Mouse (Mus musculus) midbrain, embryonic 12.5 days (tissue): ENCODE measurements around the gene Olfr635. TPM values are rescaled to one million over a fixed set of nuclear protein-coding genes. Genes with fewer than 3 reads are reported as not detected.
"Not testable (repeated sequence)": the region's sequence is repeated elsewhere in the genome, so short reads cannot be mapped to it uniquely, and the experiment has no call there.

Source experiments
- ATAC-seq: fragments of 200-750 bp; cut with Nextera tagmentation; 2 replicates; pipeline ENCODE4 v1.8.0; 2017; ENCODE audit warnings: low read depth, moderate TSS enrichment, moderate library complexity; ENCODE audit not compliant: low FRiP score
- H3K27ac ChIP-seq: fragments of 300-500 bp; sonication (generic); replicated peaks from 2 replicates; pipeline ENCODE4 v1.5.1; 2016; ENCODE audit warnings: mild to moderate bottlenecking
- H3K27me3 ChIP-seq: fragments of 300-500 bp; sonication (generic); 2 replicates; pipeline ENCODE4 v1.6.1; 2016; ENCODE audit warnings: mild to moderate bottlenecking
- H3K36me3 ChIP-seq: fragments of 300-500 bp; sonication (generic); 2 replicates; pipeline ENCODE4 v1.6.1; 2016
- H3K4me1 ChIP-seq: fragments of 300-500 bp; sonication (generic); 2 replicates; pipeline ENCODE4 v1.6.1; 2016
- H3K4me2 ChIP-seq: fragments of 300-500 bp; sonication (generic); replicated peaks from 2 replicates; pipeline ENCODE4 v1.6.1; 2016; ENCODE audit warnings: mild to moderate bottlenecking, moderate library complexity
- H3K4me3 ChIP-seq: fragments of 300-500 bp; sonication (generic); 2 replicates; pipeline ENCODE4 v1.5.1; 2016; ENCODE audit warnings: mild to moderate bottlenecking
- H3K9ac ChIP-seq: fragments of 300-500 bp; sonication (generic); replicated peaks from 2 replicates; pipeline ENCODE4 v1.6.1; 2016; ENCODE audit warnings: mild to moderate bottlenecking, moderate library complexity
- H3K9me3 ChIP-seq: fragments of 300-500 bp; sonication (generic); 2 replicates; pipeline ENCODE4 v1.6.1; 2016; ENCODE audit warnings: mild to moderate bottlenecking
- WGBS: fragments of 180-500 bp; shearing (Covaris S2); methylation state at CpG from one replicate; pipeline ENCODE4 v1.1.7; 2016; 5-methylcytosine and 5-hydroxymethylcytosine counted together
- polyA plus RNA-seq: library from polyadenylated mRNA; unstranded; fragments of >200 nt; fragmentation: Nextera tagmentation; extraction: Ambion mirVana; gene quantifications from 2 replicates; pipeline ENCODE4 v1.2.1, GENCODE M21; 2016

Olfr635 gene
- polyA plus RNA-seq: not detected in 2 replicates

DNA sequence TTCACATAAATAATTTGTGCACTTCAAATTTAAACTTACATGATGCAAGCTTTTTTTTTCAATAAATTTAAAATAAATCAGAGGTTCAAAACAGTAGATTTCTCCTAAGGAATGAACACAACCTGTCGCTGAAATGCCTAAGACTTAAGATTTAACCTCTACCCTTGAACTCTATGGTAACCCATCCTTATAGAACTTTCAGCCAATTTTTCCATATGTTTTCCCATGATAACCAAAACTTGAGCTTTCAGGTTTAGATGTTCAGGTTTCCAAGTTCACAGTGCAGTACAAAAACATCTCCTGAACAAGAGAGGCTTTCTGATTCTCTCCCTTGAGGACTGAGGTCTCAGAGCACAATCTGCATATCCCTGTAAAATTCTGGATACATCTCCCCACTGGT is at the start of gene Olfr635:
Gene Olfr635, plus strand, starts transcription at position 301 of the 400 bp plus-strand sequence.
- no peak within 1 kb of the TSS for H3K4me3 ChIP-seq
- 76% methylated on average over 1 of the region's 1 CpGs for whole genome bisulfite sequencing
- no peaks in the 10 kb centered on the region for H3K36me3 ChIP-seq
- H3K27ac ChIP-seq: no peak within 1 kb of the TSS
- H3K4me1 ChIP-seq: no peaks in the 10 kb centered on the region
- ATAC-seq: no peak
- H3K9me3 ChIP-seq: no peaks in the 10 kb centered on the region
- H3K4me2 ChIP-seq: no peak within 1 kb of the TSS
- no peaks in the 10 kb centered on the region for H3K27me3 ChIP-seq
- no peak within 1 kb of the TSS for H3K9ac ChIP-seq

- Histone ChIP-seq H3K36me3 (no peaks in the 10 kb centered on the region), H3K9ac (no peak within 1 kb of the TSS), H3K27me3 (no peaks in the 10 kb centered on the region), H3K4me1 (no peaks in the 10 kb centered on the region), H3K4me3 (no peak within 1 kb of the TSS), H3K4me2 (no peak within 1 kb of the TSS), H3K27ac (no peak within 1 kb of the TSS), H3K9me3 (no peaks in the 10 kb centered on the region)
- no peak for ATAC-seq
Observed at GRCm38 (mm10) chr7:103928525-103928924, 42.4 kb upstream of the Olfr635 start, which contains the start of gene Olfr631. TSS of gene Olfr631 (plus strand) at chr7:103928825.

GRCm38 (mm10) chr7:103934264-103934663 is 36.7 kb upstream of the Olfr635 start, which contains the start of gene Olfr632:
TSS of gene Olfr632 (plus strand) at chr7:103934347.
- WGBS: 73% methylated on average over 2 of the region's 2 CpGs
- Histone ChIP-seq H3K4me3 (no peak within 1 kb of the TSS), H3K4me1 (no peaks in the 10 kb centered on the region), H3K9me3 (no peaks in the 10 kb centered on the region), H3K27me3 (no peaks in the 10 kb centered on the region), H3K4me2 (no peak within 1 kb of the TSS), H3K9ac (no peak within 1 kb of the TSS), H3K36me3 (no peaks in the 10 kb centered on the region), H3K27ac (no peak within 1 kb of the TSS)
- no peak for ATAC-seq

GRCm38 (mm10) chr7:103942730-103943129 is 28.2 kb upstream of the Olfr635 start:
- no peaks in the 10 kb centered on the region for H3K36me3 ChIP-seq
- no peak overlapping the region for H3K27ac ChIP-seq
- ATAC-seq: 0 out of 2 replicates have a peak, but pooled peaks have one; percentile 52
- H3K9me3 ChIP-seq: no peaks in the 10 kb centered on the region
- WGBS: 40% methylated on average over 2 of the region's 2 CpGs
- no peaks in the 10 kb centered on the region for H3K27me3 ChIP-seq
- H3K4me1 ChIP-seq: no peaks in the 10 kb centered on the region
- no peak overlapping the region for H3K4me2 ChIP-seq
- H3K4me3 ChIP-seq: no peak overlapping the region
- no peak overlapping the region for H3K9ac ChIP-seq

- Histone ChIP-seq H3K4me2 (no peak within 1 kb of the TSS), H3K4me3 (no peak within 1 kb of the TSS), H3K27me3 (no peaks in the 10 kb centered on the region), H3K9me3 (no peaks in the 10 kb centered on the region), H3K9ac (no peak within 1 kb of the TSS), H3K4me1 (no peaks in the 10 kb centered on the region), H3K27ac (no peak within 1 kb of the TSS), H3K36me3 (no peaks in the 10 kb centered on the region)
- no peak for ATAC-seq
Observed at GRCm38 (mm10) chr7:103944137-103944536, 26.8 kb upstream of the Olfr635 start, which contains the start of gene Olfr633. TSS of gene Olfr633 (plus strand) at chr7:103944437.

DNA sequence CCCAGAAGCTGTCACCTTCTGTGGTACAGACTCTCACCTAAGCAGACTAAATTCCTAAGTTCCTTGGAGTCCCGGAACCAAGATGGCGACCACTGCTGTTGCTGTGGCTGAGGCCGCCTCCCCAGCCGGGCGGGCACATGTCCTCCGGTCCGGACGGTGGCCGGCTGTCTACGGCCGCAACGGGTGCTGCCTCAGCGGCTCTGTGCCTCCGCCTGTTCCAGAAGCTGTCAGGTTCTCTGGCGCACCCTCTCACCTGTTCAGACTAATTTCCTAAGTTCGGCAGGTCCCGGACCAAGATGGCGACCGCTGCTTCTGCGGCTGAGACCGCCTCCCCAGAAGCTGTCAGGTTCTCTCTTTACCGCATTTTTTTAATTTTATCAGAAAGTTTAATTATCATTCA is 4.1 kb upstream of the Olfr635 start:
- not testable (repeated sequence) for ATAC-seq, H3K4me1 ChIP-seq, H3K4me2 ChIP-seq, H3K9me3 ChIP-seq, H3K36me3 ChIP-seq, H3K27me3 ChIP-seq, H3K9ac ChIP-seq, H3K4me3 ChIP-seq, H3K27ac ChIP-seq
- WGBS: 97% methylated on average over 22 of the region's 22 CpGs

DNA sequence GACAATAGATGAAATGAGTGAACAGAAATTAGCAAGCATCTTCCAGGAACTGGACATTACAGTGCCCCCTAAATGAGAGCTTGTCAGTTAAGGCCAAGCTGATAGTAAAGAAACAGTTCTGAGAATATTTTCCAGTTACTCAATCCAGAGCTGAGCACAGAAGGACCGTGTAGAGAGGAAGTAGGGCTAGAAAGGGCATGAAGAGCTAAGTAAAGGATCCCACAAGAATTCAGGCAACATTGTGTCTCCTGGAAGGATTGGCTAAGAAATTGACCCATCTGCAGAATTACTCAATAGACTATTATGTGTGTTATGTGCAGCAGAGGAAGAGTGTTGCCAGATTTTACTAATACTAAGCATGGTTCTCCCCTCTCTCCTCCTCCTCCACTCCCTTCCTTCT is 830 bp downstream of the Olfr635 start:
- Histone ChIP-seq H3K4me3 (no peak overlapping the region), H3K36me3 (no peaks in the 10 kb centered on the region), H3K27me3 (no peaks in the 10 kb centered on the region), H3K27ac (no peak overlapping the region), H3K9me3 (no peaks in the 10 kb centered on the region), H3K9ac (no peak overlapping the region), H3K4me1 (no peaks in the 10 kb centered on the region), H3K4me2 (no peak overlapping the region)
- ATAC-seq: no peak
- WGBS: 72% methylated on average over 1 of the region's 1 CpGs

DNA sequence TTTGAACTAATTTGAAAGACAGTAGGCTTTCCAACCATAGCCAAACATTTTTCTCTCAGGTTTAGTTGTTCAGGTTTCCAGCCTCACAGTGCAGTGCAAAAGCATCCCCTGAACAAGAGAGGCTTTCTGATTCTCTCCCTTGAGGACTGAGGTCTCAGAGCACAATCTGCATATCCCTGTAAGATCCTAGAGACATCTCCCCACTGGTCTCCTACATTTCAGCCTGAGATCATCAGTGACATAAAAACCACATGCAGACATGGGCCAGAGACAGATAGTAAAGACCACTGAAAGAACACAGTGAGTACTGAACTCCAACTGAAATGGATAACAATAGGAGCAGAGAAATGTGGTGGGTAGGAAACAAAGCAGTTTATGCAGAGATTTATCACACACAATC is 27.5 kb downstream of the Olfr635 start, which contains the start of gene Olfr638:
Gene Olfr638, plus strand, starts transcription at position 301 of the 400 bp plus-strand sequence.
- H3K27ac ChIP-seq: no peak within 1 kb of the TSS
- no peaks in the 10 kb centered on the region for H3K27me3 ChIP-seq
- H3K4me2 ChIP-seq: no peak within 1 kb of the TSS
- H3K4me1 ChIP-seq: no peaks in the 10 kb centered on the region
- H3K9ac ChIP-seq: no peak within 1 kb of the TSS
- H3K4me3 ChIP-seq: no peak within 1 kb of the TSS
- ATAC-seq: no peak
- H3K9me3 ChIP-seq: no peaks in the 10 kb centered on the region
- no peaks in the 10 kb centered on the region for H3K36me3 ChIP-seq

GRCm38 (mm10) chr7:103999124-103999523 is 28.2 kb downstream of the Olfr635 start:
- Histone ChIP-seq H3K9me3 (no peaks in the 10 kb centered on the region), H3K27ac (no peak overlapping the region), H3K4me3 (no peak overlapping the region), H3K4me1 (no peaks in the 10 kb centered on the region), H3K36me3 (no peaks in the 10 kb centered on the region), H3K9ac (no peak overlapping the region), H3K27me3 (no peaks in the 10 kb centered on the region), H3K4me2 (no peak overlapping the region)
- ATAC-seq: no peak

- H3K4me1 ChIP-seq: no peaks in the 10 kb centered on the region
- ATAC-seq: no peak
- no peak within 1 kb of the TSS for H3K9ac ChIP-seq
- no peaks in the 10 kb centered on the region for H3K9me3 ChIP-seq
- H3K36me3 ChIP-seq: no peaks in the 10 kb centered on the region
- H3K27ac ChIP-seq: no peak within 1 kb of the TSS
- H3K4me2 ChIP-seq: no peak within 1 kb of the TSS
- no peak within 1 kb of the TSS for H3K4me3 ChIP-seq
- no peaks in the 10 kb centered on the region for H3K27me3 ChIP-seq
Observed at GRCm38 (mm10) chr7:104017203-104017602, 46.3 kb downstream of the Olfr635 start, which contains the start of gene Olfr639. TSS of gene Olfr639 (minus strand) at chr7:104017303.

GRCm38 (mm10) chr7:104018953-104019352 is 48.0 kb downstream of the Olfr635 start:
- Histone ChIP-seq H3K4me1 (no peaks in the 10 kb centered on the region), H3K4me3 (no peak overlapping the region), H3K4me2 (no peak overlapping the region), H3K9ac (no peak overlapping the region), H3K36me3 (no peaks in the 10 kb centered on the region), H3K9me3 (no peaks in the 10 kb centered on the region), H3K27ac (no peak overlapping the region), H3K27me3 (no peaks in the 10 kb centered on the region)
- 85% methylated on average over 1 of the region's 1 CpGs for WGBS
- ATAC-seq: no peak

DNA sequence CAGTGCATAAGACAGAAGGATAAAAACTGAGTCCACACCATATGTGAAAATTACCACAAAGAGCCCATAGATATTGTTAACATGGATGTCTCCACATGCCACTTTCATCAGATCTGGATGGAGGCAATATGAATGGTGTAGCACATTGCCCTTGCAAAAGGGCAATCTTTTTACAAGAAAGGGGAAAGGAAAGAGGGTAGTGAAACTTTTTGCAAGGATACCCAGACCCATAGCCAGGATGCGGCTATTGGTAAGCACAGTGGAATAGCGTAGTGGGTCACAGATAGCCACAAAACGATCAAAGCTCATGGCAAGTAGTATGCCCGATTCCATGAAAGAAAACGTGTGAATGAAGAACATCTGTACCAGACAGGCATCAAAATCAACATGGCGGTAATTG is 50.7 kb downstream of the Olfr635 start:
- H3K36me3 ChIP-seq: no peaks in the 10 kb centered on the region
- no peaks in the 10 kb centered on the region for H3K27me3 ChIP-seq
- H3K4me1 ChIP-seq: no peaks in the 10 kb centered on the region
- no peak overlapping the region for H3K27ac ChIP-seq
- H3K4me2 ChIP-seq: no peak overlapping the region
- H3K9me3 ChIP-seq: no peaks in the 10 kb centered on the region
- WGBS: 94% methylated on average over 6 of the region's 6 CpGs
- H3K9ac ChIP-seq: no peak overlapping the region
- ATAC-seq: no peak
- no peak overlapping the region for H3K4me3 ChIP-seq

DNA sequence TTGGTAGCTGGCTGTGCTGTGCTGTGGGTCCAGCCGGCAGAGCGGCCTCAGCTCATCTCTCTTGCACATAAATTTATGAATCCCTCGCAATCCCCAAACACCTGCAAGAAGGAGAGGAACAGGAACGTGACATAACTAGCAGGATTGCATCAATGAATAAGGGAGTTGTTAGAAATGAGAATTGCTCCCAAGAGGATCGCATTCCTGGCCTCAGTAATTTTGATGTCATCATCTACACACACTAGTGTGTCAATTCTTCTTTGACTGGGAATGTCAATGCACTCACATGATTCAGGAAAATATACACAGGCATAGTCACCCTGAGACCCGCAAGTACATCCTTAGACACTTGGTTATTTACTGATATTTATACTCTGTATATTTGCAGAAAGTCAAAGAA is 54.5 kb downstream of the Olfr635 start, which contains the start of gene Olfr640:
Gene Olfr640, minus strand, starts transcription at position 101 of the 400 bp plus-strand sequence.
- ATAC-seq: no peak
- WGBS: 87% methylated on average over 6 of the region's 6 CpGs
- no peaks in the 10 kb centered on the region for H3K9me3 ChIP-seq

More for the DNA sequence above, 54.5 kb downstream of the Olfr635 start, which contains the start of gene Olfr640:
- no peak within 1 kb of the TSS for H3K9ac ChIP-seq
- no peak within 1 kb of the TSS for H3K4me2 ChIP-seq
- no peak within 1 kb of the TSS for H3K27ac ChIP-seq
- H3K27me3 ChIP-seq: no peaks in the 10 kb centered on the region
- H3K36me3 ChIP-seq: no peaks in the 10 kb centered on the region
- no peak within 1 kb of the TSS for H3K4me3 ChIP-seq
- H3K4me1 ChIP-seq: no peaks in the 10 kb centered on the region
